Comparison of ENCODE assay signal across 7 mouse cellular contexts in the genomic region with DNA sequence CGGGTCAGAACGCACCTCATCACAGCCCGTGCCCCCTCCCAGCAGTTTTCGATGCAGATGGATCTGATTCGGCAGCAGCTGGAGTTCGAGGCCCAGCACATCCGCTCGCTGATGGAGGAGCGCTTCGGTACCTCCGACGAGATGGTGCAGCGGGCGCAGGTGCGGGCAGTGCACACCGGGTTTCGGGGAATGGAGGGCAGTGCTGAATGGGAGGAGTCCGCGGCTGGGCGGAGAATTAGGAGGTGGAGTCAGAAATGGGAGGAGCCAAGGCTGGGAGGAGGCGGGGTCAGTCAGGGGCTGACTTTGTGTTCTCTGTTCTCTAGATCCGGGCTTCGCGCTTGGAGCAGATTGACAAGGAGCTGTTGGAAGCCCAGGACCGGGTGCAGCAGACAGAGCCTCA. TPM values are rescaled to one million over a fixed set of nuclear protein-coding genes. Genes with fewer than 3 reads are reported as not detected.
DNase-seq lines count a peak whose midpoint lies in the region; ATAC-seq and TF ChIP-seq lines count a peak whose summit lies in the region.

No protein-coding gene starts in this region.

- peak overlapping the region; percentile 15 for H3K4me2 ChIP-seq in embryonic facial prominence, embryonic 12.5 days (replicated peaks)
- H3K4me2 ChIP-seq in intestine, embryonic 16.5 days (ENCODE audit: low read depth, low read length) = 0 out of 2 replicates have a peak overlapping the region, but pooled peaks have one; percentile 30

- H3K36me3 ChIP-seq in G1E (replicated peaks) = no peaks in the 10 kb centered on the region
- peaks cover 13% of the 10 kb centered on the region for H3K36me3 ChIP-seq in embryonic facial prominence, embryonic 12.5 days
- no peaks in the 10 kb centered on the region for H3K36me3 ChIP-seq in intestine, embryonic 16.5 days (ENCODE audit: control insufficient read depth, insufficient read depth, low read length)

- no peak for TF ChIP-seq CTCF in G1E (IDR thresholded peaks at IDR 0.05; ENCODE audit: low read depth, low read length)

- H3K9me3 ChIP-seq in G1E (replicated peaks) = no peaks in the 10 kb centered on the region
- H3K9me3 ChIP-seq in embryonic facial prominence, embryonic 12.5 days = no peaks in the 10 kb centered on the region
- H3K9me3 ChIP-seq in intestine, embryonic 16.5 days (ENCODE audit: control insufficient read depth, low read length) = no peaks in the 10 kb centered on the region

- H3K4me3 ChIP-seq in G1E (ENCODE audit: low read depth, low read length) = peak overlapping the region; percentile 14; the same call in 1 of the 2 replicates
- no peak overlapping the region for H3K4me3 ChIP-seq in embryonic facial prominence, embryonic 12.5 days
- peak overlapping the region; percentile 23 for H3K4me3 ChIP-seq in intestine, embryonic 16.5 days (ENCODE audit: low read length)

- no peak for ATAC-seq in G1E (ENCODE audit: extremely low read depth, insufficient number of reproducible peaks, low FRiP score, poor library complexity, severe bottlenecking)
- ATAC-seq in embryonic facial prominence, embryonic 12.5 days (ENCODE audit: insufficient number of reproducible peaks, insufficient read depth, low FRiP score, low TSS enrichment) = no peak
- ATAC-seq in intestine, embryonic 16.5 days = peak; percentile 41

- H3K4me1 ChIP-seq in G1E (ENCODE audit: insufficient read depth, low read depth, low read length) = peaks cover 14% of the 10 kb centered on the region
- H3K4me1 ChIP-seq in embryonic facial prominence, embryonic 12.5 days = peaks cover 8% of the 10 kb centered on the region; the same call in 1 of the 2 replicates
- H3K4me1 ChIP-seq in intestine, embryonic 16.5 days (ENCODE audit: control insufficient read depth, insufficient read depth, low read length) = peaks cover 7% of the 10 kb centered on the region

- 14% methylated on average over 25 of the region's 25 CpGs for WGBS in embryonic facial prominence, embryonic 12.5 days
- WGBS in intestine, embryonic 16.5 days = 15% methylated on average over 25 of the region's 25 CpGs

- H3K27ac ChIP-seq in embryonic facial prominence, embryonic 12.5 days = no peak overlapping the region
- no peak overlapping the region for H3K27ac ChIP-seq in intestine, embryonic 16.5 days (ENCODE audit: low read length)

- no peak overlapping the region for H3K9ac ChIP-seq in embryonic facial prominence, embryonic 12.5 days
- H3K9ac ChIP-seq in intestine, embryonic 16.5 days (ENCODE audit: low read depth, low read length) = no peak overlapping the region

- H3K27me3 ChIP-seq in G1E (ENCODE audit: insufficient read depth, low read length) = peaks cover 92% of the 10 kb centered on the region
- peaks cover 61% of the 10 kb centered on the region for H3K27me3 ChIP-seq in embryonic facial prominence, embryonic 12.5 days
- peaks cover 32% of the 10 kb centered on the region for H3K27me3 ChIP-seq in intestine, embryonic 16.5 days (replicated peaks; ENCODE audit: control insufficient read depth, insufficient read depth, low read length)

- no peak for DNase-seq in G1E (ENCODE audit: low spot score)
- peak; percentile 54 to 71 for DNase-seq in lung, postnatal 4 days
- peak; percentile 67 to 82 for DNase-seq in spleen, postnatal 4 days (ENCODE audit: low spot score in 2 of 2)
- DNase-seq in frontal cortex, postnatal 25 days (ENCODE audit: low spot score in 2 of 2) = no peak
- no peak for DNase-seq in c-Kit-positive CD71-positive TER-119-positive erythroid progenitor cells, embryonic 14.5 days (ENCODE audit: low spot score)

RNA-seq across cellular contexts. Expression of a gene that starts 9.1 kb away (rescaled TPM):
- total RNA-seq in G1E (2014; fragmentation: Nextera tagmentation) (0.10 and 0.23 TPM in 2 replicates), G1E (2017) (0.06 and 0.11 TPM in 2 replicates)
- polyA plus RNA-seq in G1E (2012) = 0.02 and 0.04 TPM in 2 replicates
- polyA plus RNA-seq in embryonic facial prominence, embryonic 12.5 days (2016; fragmentation: Nextera tagmentation; extraction: Ambion mirVana) = 18.3 and 21.7 TPM in 2 replicates
- polyA plus RNA-seq in intestine, embryonic 16.5 days (2015; fragmentation: Nextera tagmentation; extraction: Ambion mirVana) = 2.4 and 3.1 TPM in 2 replicates

RNA-seq across cellular contexts. Expression of a gene that starts 12.6 kb away (rescaled TPM):
- 2,952 and 3,110 TPM in 2 replicates for total RNA-seq in G1E (2014; fragmentation: Nextera tagmentation)
- total RNA-seq in G1E (2017) = 3,218 and 3,548 TPM in 2 replicates
- polyA plus RNA-seq in G1E (2012) = 11,196 and 11,583 TPM in 2 replicates
- polyA plus RNA-seq in embryonic facial prominence, embryonic 12.5 days (2016; fragmentation: Nextera tagmentation; extraction: Ambion mirVana) = 851 and 902 TPM in 2 replicates
- polyA plus RNA-seq in intestine, embryonic 16.5 days (2015; fragmentation: Nextera tagmentation; extraction: Ambion mirVana) = 894 and 922 TPM in 2 replicates

RNA-seq across cellular contexts. Expression of a gene that starts 15.5 kb away (rescaled TPM):
- total RNA-seq in G1E (2014; fragmentation: Nextera tagmentation) (17.2 and 17.6 TPM in 2 replicates), G1E (2017) (27.0 and 31.2 TPM in 2 replicates)
- polyA plus RNA-seq in G1E (2012) = 92.5 and 108 TPM in 2 replicates
- polyA plus RNA-seq in embryonic facial prominence, embryonic 12.5 days (2016; fragmentation: Nextera tagmentation; extraction: Ambion mirVana) = 50.0 and 50.3 TPM in 2 replicates
- polyA plus RNA-seq in intestine, embryonic 16.5 days (2015; fragmentation: Nextera tagmentation; extraction: Ambion mirVana) = 60.4 and 64.3 TPM in 2 replicates

RNA-seq across cellular contexts. Expression of a gene that starts 24.4 kb away (rescaled TPM):
- 4.8 and 6.7 TPM in 2 replicates for total RNA-seq in G1E (2014; fragmentation: Nextera tagmentation)
- 0.87 and 1.1 TPM in 2 replicates for total RNA-seq in G1E (2017)
- polyA plus RNA-seq in G1E (2012) = 12.4 and 14.2 TPM in 2 replicates
- polyA plus RNA-seq in embryonic facial prominence, embryonic 12.5 days (2016; fragmentation: Nextera tagmentation; extraction: Ambion mirVana) = 4.5 and 5.1 TPM in 2 replicates
- polyA plus RNA-seq in intestine, embryonic 16.5 days (2015; fragmentation: Nextera tagmentation; extraction: Ambion mirVana) = 10.8 and 12.9 TPM in 2 replicates

RNA-seq across cellular contexts. Expression of a gene that starts 24.9 kb away (rescaled TPM):
- total RNA-seq in G1E (2014; fragmentation: Nextera tagmentation) (72.8 and 85.9 TPM in 2 replicates), G1E (2017) (1.0 and 1.3 TPM in 2 replicates)
- polyA plus RNA-seq in G1E (2012) = 49.5 and 65.3 TPM in 2 replicates
- polyA plus RNA-seq in embryonic facial prominence, embryonic 12.5 days (2016; fragmentation: Nextera tagmentation; extraction: Ambion mirVana) = 4.2 and 5.7 TPM in 2 replicates
- polyA plus RNA-seq in intestine, embryonic 16.5 days (2015; fragmentation: Nextera tagmentation; extraction: Ambion mirVana) = 255 and 314 TPM in 2 replicates

Comparison
In these comparisons a context has a peak if more than half of its experiments do, and no peak if none do; other contexts are left out.
1. DNase-seq: peak in lung, postnatal 4 days (2 of 2) and spleen, postnatal 4 days (2 of 2); none in G1E (single experiment), frontal cortex, postnatal 25 days (0 of 2) and c-Kit-positive CD71-positive TER-119-positive erythroid progenitor cells, embryonic 14.5 days (single experiment).
2. RNA of a gene that starts 12.6 kb away (polyA plus RNA-seq): 11,196 to 11,583 TPM in G1E; 894 to 922 TPM in intestine, embryonic 16.5 days and 851 to 902 TPM in embryonic facial prominence, embryonic 12.5 days; every median in the first group is over 10 times any median in the second.